Mouse (Mus musculus) left cerebral cortex, postnatal 36 days (tissue): Measurements from ENCODE around the gene Coro2b. TPM values are rescaled to one million over a fixed set of nuclear protein-coding genes. Genes with fewer than 3 reads are reported as not detected.
"Not testable (repeated sequence)": the region's sequence is repeated elsewhere in the genome, so short reads cannot be mapped to it uniquely, and the experiment has no call there.

Experiments
- DNase-seq, 2 experiments: peaks; one replicate each; pipeline ENCODE4 v3.0.0; 2021 to 2022; ENCODE audit warnings: low spot score in 2 of 2, mixed read lengths in 1 of 2
- intact Hi-C: fragments of 180-260 bp; cut with DNase I; formaldehyde crosslinking; loops from one replicate; pipeline ENCODE4 v1.15.1; 2025
- total RNA-seq, 2 experiments: library from RNA; stranded (reverse); gene quantifications; 2 replicates each; pipeline ENCODE4 v1.2.3; 2021

The Coro2b gene
- total RNA-seq, 2 experiments from 2014 or later = 171 to 177 TPM

GRCm38 (mm10) chr9:62456015-62456414 lies 80.8 kb downstream of the Coro2b start:
- intact Hi-C loops = no loop called here
- DNase-seq = no peak

GRCm38 (mm10) chr9:62455210-62455969 lies 81.5 kb downstream of the Coro2b start:
- intact Hi-C loops = no loop called here
- DNase-seq = no peak

GRCm38 (mm10) chr9:62452373-62452993 lies 84.4 kb downstream of the Coro2b start:
- intact Hi-C loops = no loop called here

GRCm38 (mm10) chr9:62451585-62452372 lies 85.1 kb downstream of the Coro2b start:
- intact Hi-C loops = no loop called here
- DNase-seq = no peak

More at GRCm38 (mm10) chr9:62452373-62452993, 84.4 kb downstream of the Coro2b start:
- DNase-seq = no peak

- intact Hi-C loops = no loop called here
These were observed 86.0 kb downstream of the Coro2b start for GRCm38 (mm10) chr9:62450862-62451261.

GRCm38 (mm10) chr9:62450355-62450754 lies 86.5 kb downstream of the Coro2b start:
- intact Hi-C loops = no loop called here
- DNase-seq = no peak

More at GRCm38 (mm10) chr9:62450862-62451261, 86.0 kb downstream of the Coro2b start:
- DNase-seq = no peak

- DNase-seq, intact Hi-C loops: not testable (repeated sequence)
These were observed 89.5 kb downstream of the Coro2b start for GRCm38 (mm10) chr9:62447337-62447736.

- DNase-seq = peak; percentile 70
- intact Hi-C loops = no loop called here
These were observed 98.1 kb downstream of the Coro2b start for GRCm38 (mm10) chr9:62438755-62439101.

GRCm38 (mm10) chr9:62438085-62438754 lies 98.6 kb downstream of the Coro2b start:
- peak in 1 of 2 experiments; percentile 55 for DNase-seq
- intact Hi-C loops = no loop called here

GRCm38 (mm10) chr9:62437446-62437845 lies 99.4 kb downstream of the Coro2b start:
- no peak for DNase-seq
- intact Hi-C loops = no loop called here

- DNase-seq = peak in 1 of 2 experiments; percentile 67
- intact Hi-C loops = no loop called here
These were observed 101.1 kb downstream of the Coro2b start for GRCm38 (mm10) chr9:62435613-62436318.

GRCm38 (mm10) chr9:62432261-62433060 lies 104.4 kb downstream of the Coro2b start:
- DNase-seq = no peak
- intact Hi-C loops = no loop called here

- intact Hi-C loops = no loop called here
- no peak for DNase-seq
These were observed 106.1 kb downstream of the Coro2b start for GRCm38 (mm10) chr9:62430741-62431140.

- DNase-seq = no peak
- intact Hi-C loops = no loop called here
These were observed 109.8 kb downstream of the Coro2b start for GRCm38 (mm10) chr9:62427010-62427409.

GRCm38 (mm10) chr9:62426531-62426930 lies 110.3 kb downstream of the Coro2b start:
- intact Hi-C loops = no loop called here
- DNase-seq = no peak

GRCm38 (mm10) chr9:62426021-62426420 lies 110.8 kb downstream of the Coro2b start:
- no peak for DNase-seq
- intact Hi-C loops = no loop called here

GRCm38 (mm10) chr9:62425265-62425664 lies 111.6 kb downstream of the Coro2b start:
- intact Hi-C loops = no loop called here
- DNase-seq = no peak

GRCm38 (mm10) chr9:62423871-62424270 lies 113.0 kb downstream of the Coro2b start:
- peak in 1 of 2 experiments; percentile 2 for DNase-seq
- intact Hi-C loops = no loop called here
